Mouse (Mus musculus) MEL (cell line): ENCODE measurements around the gene Gm14137.

ENCODE experiments used
- CTCF ChIP-seq, 3 experiments: IDR thresholded peaks in 2 of 3; conservative IDR thresholded peaks in 1 of 3; 2 replicates each; pipeline ENCODE4 v1.5.1; 2011 to 2012; ENCODE audit warnings: low read length in 3 of 3, low read depth in 2 of 3, mild to moderate bottlenecking in 2 of 3, improper control_type of control experiment in 1 of 3, inconsistent platforms in 1 of 3, mixed read lengths in 1 of 3, moderate library complexity in 1 of 3; ENCODE audit not compliant: control insufficient read depth in 1 of 3, insufficient read depth in 1 of 3, poor library complexity in 1 of 3, severe bottlenecking in 1 of 3
- KAT2A ChIP-seq: conservative IDR thresholded peaks from 2 replicates; pipeline ENCODE4 v1.6.1; 2012; ENCODE audit warnings: low read depth, low read length, improper control_type of control experiment, inconsistent platforms
- POLR2AphosphoS5 ChIP-seq: IDR thresholded peaks from 2 replicates; pipeline ENCODE4 v1.6.1; 2012; ENCODE audit warnings: low read depth, borderline replicate concordance, mild to moderate bottlenecking, inconsistent platforms, low read length, moderate library complexity, mixed read lengths
- USF1 ChIP-seq: IDR thresholded peaks from 2 replicates; pipeline ENCODE4 v1.6.1; 2014; ENCODE audit warnings: low read depth, mild to moderate bottlenecking, inconsistent platforms, low read length, improper control_type of control experiment, moderate library complexity
- USF2 ChIP-seq, 2 experiments: IDR thresholded peaks; 2 replicates each; pipeline ENCODE4 v1.6.1; 2011 to 2012; ENCODE audit warnings: improper control_type of control experiment in 2 of 2, low read length in 2 of 2, borderline replicate concordance in 1 of 2, inconsistent platforms in 1 of 2, low read depth in 1 of 2, mild to moderate bottlenecking in 1 of 2; ENCODE audit not compliant: insufficient read depth in 1 of 2

- TF ChIP-seq KAT2A (no peak), USF2 (IDR thresholded peaks at IDR 0.05; ENCODE audit: borderline replicate concordance in 1 of 2, insufficient read depth in 1 of 2, low read depth in 1 of 2, low read length in 2 of 2) (no peak), CTCF (IDR thresholded peaks at IDR 0.05 in 2 of 3, conservative IDR thresholded peaks at IDR 0.05 in 1 of 3; ENCODE audit: control insufficient read depth in 1 of 3, insufficient read depth in 1 of 3, low read depth in 2 of 3, low read length in 3 of 3, poor library complexity in 1 of 3, severe bottlenecking in 1 of 3) (no peak), USF1 (no peak), POLR2AphosphoS5 (no peak)
These were observed 13.1 kb upstream of the Gm14137 start for GRCm38 (mm10) chr2:119161247-119161646.
